Mouse (Mus musculus): ENCODE measurements around the gene Arf6. TPM values are rescaled to one million over a fixed set of nuclear protein-coding genes. Genes with fewer than 3 reads are reported as not detected.
A peak's percentile ranks its signal among the peaks of the same experiment; 100 is the strongest.
"Not testable (repeated sequence)": the region's sequence is repeated elsewhere in the genome, so short reads cannot be mapped to it uniquely, and the experiment has no call there.

Gene Arf6
- polyA plus RNA-seq, 1 experiment from 2014 or later = 33.8 TPM

DNA sequence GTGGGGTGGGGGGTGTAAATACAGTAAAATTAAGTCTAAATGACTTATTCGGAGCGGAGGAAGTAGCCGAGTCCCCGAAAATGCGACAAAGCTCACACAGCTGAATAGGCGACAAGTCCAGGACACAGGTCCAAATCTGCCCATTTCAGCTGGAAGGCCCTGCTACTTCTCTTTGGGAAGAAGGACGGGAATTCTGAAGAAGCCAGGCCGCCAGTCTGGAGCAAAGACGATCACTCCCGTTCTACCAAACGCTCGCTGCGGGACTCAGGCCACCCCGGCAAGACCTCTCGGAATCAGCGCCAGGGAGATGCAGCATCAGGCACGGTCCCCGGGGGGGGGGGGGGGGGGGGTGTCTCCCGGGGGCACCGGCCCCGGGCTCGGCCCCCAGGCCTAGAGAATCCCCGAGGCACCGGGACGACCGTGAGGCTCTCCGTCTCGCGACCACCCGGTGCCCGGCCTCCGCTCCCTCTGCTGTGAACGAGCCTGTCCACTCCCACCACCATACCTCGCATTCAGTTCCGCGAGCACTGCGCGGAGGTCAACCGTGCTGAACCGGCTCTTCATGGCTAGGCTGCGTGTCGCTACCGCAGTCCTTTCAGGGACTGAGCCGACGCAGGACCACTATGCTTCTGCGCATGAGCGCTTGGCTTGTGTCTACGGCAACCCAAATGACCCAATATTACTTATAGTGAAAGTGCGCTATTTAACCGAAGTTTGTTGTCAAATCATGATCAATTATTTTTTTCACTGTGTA is 15.2 kb upstream of the Arf6 start, which contains the start of gene Nemf:
Gene Nemf (minus strand): TSS at position 620 of the 754 bp plus-strand sequence.
- WGBS (ENCODE audit: insufficient replicate concordance) = under 1% methylated on average over 46 of the region's 50 CpGs
- H3K36me3 ChIP-seq (replicated peaks; ENCODE audit: insufficient read depth, low read length) = peaks cover 26% of the 10 kb centered on the region
- H3K4me3 ChIP-seq (ENCODE audit: low read depth, low read length) = peak within 1 kb of the TSS; percentile 86
- peak; percentile 85 for DNase-seq
- H3K9ac ChIP-seq (replicated peaks) = peak within 1 kb of the TSS; percentile 92
- H3K4me2 ChIP-seq (ENCODE audit: low read depth, low read length) = peak within 1 kb of the TSS; percentile 85
- peak; percentile 57 for ATAC-seq
- no peaks in the 10 kb centered on the region for H3K9me3 ChIP-seq (ENCODE audit: low read length)
- 0 out of 2 replicates have a peak, but pooled peaks have one; percentile 1 for TF ChIP-seq CTCF (IDR thresholded peaks at IDR 0.05; ENCODE audit: low read depth)
- TF ChIP-seq EP300 (IDR thresholded peaks at IDR 0.05; ENCODE audit: low read depth) = no peak; the same call in 1 of the 2 replicates
- peak within 1 kb of the TSS; percentile 89 for H3K27ac ChIP-seq (ENCODE audit: low read depth)
- H3K27me3 ChIP-seq (ENCODE audit: insufficient read depth, low read length) = no peaks in the 10 kb centered on the region
- peaks cover 3% of the 10 kb centered on the region; the same call in 1 of the 2 replicates for H3K4me1 ChIP-seq (ENCODE audit: insufficient read depth)

DNA sequence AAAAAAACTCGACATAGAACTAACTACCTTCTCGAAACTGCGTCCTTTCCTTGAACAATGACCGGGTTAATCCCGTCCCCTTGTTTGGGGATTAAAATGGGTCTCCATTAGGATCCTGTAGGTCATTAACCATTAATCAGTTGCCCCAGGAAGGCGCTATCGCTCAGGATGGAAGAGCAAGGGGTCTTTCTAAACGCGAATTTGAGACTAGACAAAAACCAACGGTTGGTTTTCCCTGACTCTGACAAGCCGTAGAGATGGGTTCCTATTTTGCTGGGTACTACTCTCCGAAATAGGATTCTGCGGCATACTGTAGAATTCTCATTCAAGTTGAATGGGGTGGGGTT is 14.7 kb upstream of the Arf6 start:
- ATAC-seq (no peak), DNase-seq (no peak)
- Histone ChIP-seq H3K4me2 (ENCODE audit: low read depth, low read length) (peak overlapping the region; percentile 85), H3K27me3 (ENCODE audit: insufficient read depth, low read length) (no peaks in the 10 kb centered on the region), H3K9ac (replicated peaks) (peak overlapping the region; percentile 92), H3K36me3 (replicated peaks; ENCODE audit: insufficient read depth, low read length) (peaks cover 22% of the 10 kb centered on the region), H3K27ac (ENCODE audit: low read depth) (peak overlapping the region; percentile 89), H3K4me1 (ENCODE audit: insufficient read depth) (peaks cover 6% of the 10 kb centered on the region), H3K9me3 (ENCODE audit: low read length) (no peaks in the 10 kb centered on the region), H3K4me3 (ENCODE audit: low read depth, low read length) (peak overlapping the region; percentile 86)
- TF ChIP-seq CTCF (IDR thresholded peaks at IDR 0.05; ENCODE audit: low read depth) (no peak; the same call in 1 of the 2 replicates), EP300 (IDR thresholded peaks at IDR 0.05; ENCODE audit: low read depth) (0 out of 2 replicates have a peak, but pooled peaks have one; percentile 60)
- 5% methylated on average over 13 of the region's 13 CpGs for WGBS (ENCODE audit: insufficient replicate concordance)

DNA sequence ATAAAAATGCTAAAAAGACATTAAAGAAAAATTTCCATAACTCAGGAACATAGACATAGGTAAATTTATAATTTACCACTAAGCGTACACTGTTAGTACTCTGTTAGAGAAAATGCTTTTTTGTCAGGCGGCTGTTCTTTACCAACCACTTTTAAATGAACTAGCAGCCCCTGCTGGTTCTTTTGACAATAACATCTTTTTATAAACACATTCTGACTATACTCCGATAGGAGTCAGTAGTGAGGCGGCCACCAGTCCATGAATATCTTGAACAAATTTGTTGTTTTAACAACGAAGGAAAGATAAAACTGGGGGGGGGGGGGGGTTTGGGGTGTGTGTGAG is 11.3 kb upstream of the Arf6 start:
- Histone ChIP-seq H3K4me3 (ENCODE audit: low read depth, low read length) (no peak overlapping the region), H3K36me3 (replicated peaks; ENCODE audit: insufficient read depth, low read length) (no peaks in the 10 kb centered on the region), H3K9ac (replicated peaks) (no peak overlapping the region), H3K9me3 (ENCODE audit: low read length) (no peaks in the 10 kb centered on the region), H3K4me2 (ENCODE audit: low read depth, low read length) (no peak overlapping the region), H3K27me3 (ENCODE audit: insufficient read depth, low read length) (no peaks in the 10 kb centered on the region), H3K27ac (ENCODE audit: low read depth) (no peak overlapping the region), H3K4me1 (ENCODE audit: insufficient read depth) (peaks cover 19% of the 10 kb centered on the region)
- TF ChIP-seq EP300 (IDR thresholded peaks at IDR 0.05; ENCODE audit: low read depth) (no peak; the same call in 1 of the 2 replicates), CTCF (IDR thresholded peaks at IDR 0.05; ENCODE audit: low read depth) (peak; percentile 95)
- WGBS (ENCODE audit: insufficient replicate concordance) = 11% methylated on average over 5 of the region's 5 CpGs
- DNase-seq (peak; percentile 55), ATAC-seq (peak; percentile 32)

DNA sequence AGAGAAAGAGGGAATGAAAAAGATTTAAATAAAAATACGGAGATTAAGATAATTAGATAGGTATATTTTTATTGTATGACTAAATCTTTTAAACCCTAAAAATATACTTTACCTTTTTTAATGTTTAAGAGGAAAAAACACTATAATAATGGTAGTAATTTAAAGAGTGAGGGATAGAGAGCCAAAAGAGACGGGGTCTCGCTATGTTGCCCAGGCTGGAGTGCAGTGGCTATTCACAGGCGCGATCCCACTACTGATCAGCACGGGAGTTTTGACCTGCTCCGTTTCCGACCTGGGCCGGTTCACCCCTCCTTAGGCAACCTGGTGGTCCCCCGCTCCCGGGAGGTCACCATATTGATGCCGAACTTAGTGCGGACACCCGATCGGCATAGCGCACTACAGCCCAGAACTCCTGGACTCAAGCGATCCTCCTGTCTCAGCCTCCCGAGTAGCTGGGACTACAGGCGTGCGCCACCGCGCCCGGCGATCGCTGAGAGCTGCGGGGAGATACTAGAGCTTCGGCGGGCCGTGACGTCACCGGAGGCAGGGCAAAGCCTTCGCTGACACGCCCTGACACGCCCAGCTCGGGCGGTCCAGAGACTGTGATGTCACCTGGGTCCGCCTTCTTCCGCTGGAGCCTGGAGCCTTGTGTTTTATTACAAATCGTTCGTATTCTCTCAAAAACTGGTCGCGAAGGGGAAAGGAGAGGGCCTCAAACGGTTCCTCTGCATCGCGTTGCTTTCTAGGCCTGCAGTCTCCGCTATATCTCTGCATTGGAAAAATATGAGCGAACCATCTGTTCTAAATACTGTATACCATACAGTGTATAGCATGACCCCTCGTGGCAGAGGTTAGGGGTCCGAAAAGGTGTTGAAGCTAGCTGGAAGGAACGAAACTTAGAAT is 10.7 kb upstream of the Arf6 start:
- under 1% methylated on average over 39 of the region's 50 CpGs for WGBS (ENCODE audit: insufficient replicate concordance)
- DNase-seq = peak; percentile 100

DNA sequence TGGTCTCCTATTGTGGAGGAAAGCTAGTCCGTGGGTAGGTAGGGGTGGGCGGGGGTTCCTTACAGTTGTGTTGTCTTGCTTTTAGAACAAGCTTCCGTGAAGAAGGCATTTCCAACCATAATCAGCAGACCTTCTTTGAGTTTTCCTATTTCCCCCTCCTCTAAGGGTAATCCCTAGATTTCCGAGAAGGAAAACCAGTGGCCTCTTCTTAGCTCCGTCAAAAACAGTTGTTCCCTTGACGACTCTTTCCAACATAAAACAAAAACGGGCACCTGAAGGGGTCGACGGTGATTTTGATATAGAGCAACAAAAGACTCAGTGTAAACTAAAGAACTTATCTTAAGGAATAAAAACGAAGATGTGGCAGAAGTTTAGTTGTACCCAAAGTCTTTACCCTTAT is 10.0 kb upstream of the Arf6 start:
- peak overlapping the region; percentile 73 for H3K4me2 ChIP-seq (ENCODE audit: low read depth, low read length)
- peak overlapping the region; percentile 59 for H3K4me3 ChIP-seq (ENCODE audit: low read depth, low read length)
- no peaks in the 10 kb centered on the region for H3K9me3 ChIP-seq (ENCODE audit: low read length)
- ATAC-seq = no peak
- H3K36me3 ChIP-seq (replicated peaks; ENCODE audit: insufficient read depth, low read length) = no peaks in the 10 kb centered on the region
- H3K4me1 ChIP-seq (ENCODE audit: insufficient read depth) = peaks cover 19% of the 10 kb centered on the region
- no peak for DNase-seq
- TF ChIP-seq CTCF (IDR thresholded peaks at IDR 0.05; ENCODE audit: low read depth) = no peak; the same call in 1 of the 2 replicates
- peak; percentile 16; the same call in 1 of the 2 replicates for TF ChIP-seq EP300 (IDR thresholded peaks at IDR 0.05; ENCODE audit: low read depth)
- peak overlapping the region; percentile 92 for H3K27ac ChIP-seq (ENCODE audit: low read depth)
- H3K27me3 ChIP-seq (ENCODE audit: insufficient read depth, low read length) = no peaks in the 10 kb centered on the region
- peak overlapping the region; percentile 76 for H3K9ac ChIP-seq (replicated peaks)
- WGBS (ENCODE audit: insufficient replicate concordance) = 3% methylated on average over 10 of the region's 10 CpGs

More for the DNA sequence above, 10.7 kb upstream of the Arf6 start:
- peaks cover 19% of the 10 kb centered on the region for H3K4me1 ChIP-seq (ENCODE audit: insufficient read depth)
- not testable (repeated sequence) for H3K27me3 ChIP-seq (ENCODE audit: insufficient read depth, low read length); H3K9me3 ChIP-seq (ENCODE audit: low read length); H3K36me3 ChIP-seq (replicated peaks; ENCODE audit: insufficient read depth, low read length)
- H3K4me2 ChIP-seq (ENCODE audit: low read depth, low read length) = peak overlapping the region; percentile 73
- H3K27ac ChIP-seq (ENCODE audit: low read depth) = peak overlapping the region; percentile 92
- H3K4me3 ChIP-seq (ENCODE audit: low read depth, low read length) = peak overlapping the region; percentile 59
- peak overlapping the region; percentile 76 for H3K9ac ChIP-seq (replicated peaks)
- ATAC-seq = peak; percentile 89
- peak; percentile 11 for TF ChIP-seq CTCF (IDR thresholded peaks at IDR 0.05; ENCODE audit: low read depth)

DNA sequence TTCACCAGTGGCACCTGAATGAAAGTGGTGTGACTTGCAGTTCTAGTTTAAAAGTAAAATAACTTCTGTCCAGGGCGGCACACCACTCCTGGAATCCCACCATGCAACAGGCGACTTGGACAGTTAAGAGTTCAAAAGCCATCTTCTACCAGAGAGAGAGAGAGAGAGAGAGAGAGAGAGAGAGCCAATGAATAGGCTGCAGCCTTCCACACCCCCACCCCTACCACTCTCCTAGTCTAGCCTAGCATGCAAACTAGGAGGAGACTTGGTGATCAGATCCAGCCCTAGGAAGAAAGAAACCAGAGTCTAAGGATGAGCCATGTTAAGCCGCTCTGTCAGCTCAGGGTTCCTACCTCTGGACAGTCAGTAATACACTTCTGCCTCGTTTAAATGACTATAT is 9.6 kb upstream of the Arf6 start:
- no peaks in the 10 kb centered on the region for H3K36me3 ChIP-seq (replicated peaks; ENCODE audit: insufficient read depth, low read length)
- peak overlapping the region; percentile 76; the same call in 1 of the 2 replicates for H3K9ac ChIP-seq (replicated peaks)
- WGBS (ENCODE audit: insufficient replicate concordance) = 31% methylated on average over 4 of the region's 4 CpGs
- ATAC-seq = no peak
- H3K27ac ChIP-seq (ENCODE audit: low read depth) = peak overlapping the region; percentile 92
- H3K4me3 ChIP-seq (ENCODE audit: low read depth, low read length) = peak overlapping the region; percentile 59; the same call in 1 of the 2 replicates
- H3K4me2 ChIP-seq (ENCODE audit: low read depth, low read length) = peak overlapping the region; percentile 73
- no peaks in the 10 kb centered on the region for H3K27me3 ChIP-seq (ENCODE audit: insufficient read depth, low read length)
- no peaks in the 10 kb centered on the region for H3K9me3 ChIP-seq (ENCODE audit: low read length)
- H3K4me1 ChIP-seq (ENCODE audit: insufficient read depth) = peaks cover 18% of the 10 kb centered on the region
- DNase-seq = peak; percentile 29
- TF ChIP-seq EP300 (IDR thresholded peaks at IDR 0.05; ENCODE audit: low read depth) = no peak
- no peak for TF ChIP-seq CTCF (IDR thresholded peaks at IDR 0.05; ENCODE audit: low read depth)

DNA sequence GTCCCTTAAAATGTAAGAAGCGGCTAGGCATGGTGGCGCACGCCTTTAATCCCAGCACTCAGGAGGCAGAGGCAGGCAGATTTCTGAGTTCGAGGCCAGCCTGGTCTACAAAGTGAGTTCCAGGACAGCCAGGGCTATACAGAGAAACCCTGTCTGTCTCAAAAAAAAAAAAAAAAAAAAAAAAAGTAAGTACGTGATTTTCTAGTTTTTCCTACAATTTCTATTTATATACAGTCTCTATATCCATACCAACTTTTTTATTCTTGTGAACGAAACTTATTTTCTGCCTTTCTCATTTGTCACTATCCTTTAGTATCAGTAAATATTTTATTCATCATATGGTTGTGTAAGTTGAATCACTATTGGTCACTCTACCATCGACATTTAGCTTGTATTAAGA is 8.8 kb upstream of the Arf6 start:
- not testable (repeated sequence) for H3K27me3 ChIP-seq (ENCODE audit: insufficient read depth, low read length); H3K9ac ChIP-seq (replicated peaks); H3K9me3 ChIP-seq (ENCODE audit: low read length); DNase-seq; ATAC-seq; H3K36me3 ChIP-seq (replicated peaks; ENCODE audit: insufficient read depth, low read length); H3K4me3 ChIP-seq (ENCODE audit: low read depth, low read length)
- 88% methylated on average over 7 of the region's 7 CpGs for WGBS (ENCODE audit: insufficient replicate concordance)
- peaks cover 16% of the 10 kb centered on the region for H3K4me1 ChIP-seq (ENCODE audit: insufficient read depth)
- H3K4me2 ChIP-seq (ENCODE audit: low read depth, low read length) = 0 out of 2 replicates have a peak overlapping the region, but pooled peaks have one; percentile 73
- H3K27ac ChIP-seq (ENCODE audit: low read depth) = peak overlapping the region; percentile 92; the same call in 1 of the 2 replicates

Data from liver, postnatal 0 days (tissue).